9 mouse cellular contexts compared by ENCODE assay signal in the genomic region with DNA sequence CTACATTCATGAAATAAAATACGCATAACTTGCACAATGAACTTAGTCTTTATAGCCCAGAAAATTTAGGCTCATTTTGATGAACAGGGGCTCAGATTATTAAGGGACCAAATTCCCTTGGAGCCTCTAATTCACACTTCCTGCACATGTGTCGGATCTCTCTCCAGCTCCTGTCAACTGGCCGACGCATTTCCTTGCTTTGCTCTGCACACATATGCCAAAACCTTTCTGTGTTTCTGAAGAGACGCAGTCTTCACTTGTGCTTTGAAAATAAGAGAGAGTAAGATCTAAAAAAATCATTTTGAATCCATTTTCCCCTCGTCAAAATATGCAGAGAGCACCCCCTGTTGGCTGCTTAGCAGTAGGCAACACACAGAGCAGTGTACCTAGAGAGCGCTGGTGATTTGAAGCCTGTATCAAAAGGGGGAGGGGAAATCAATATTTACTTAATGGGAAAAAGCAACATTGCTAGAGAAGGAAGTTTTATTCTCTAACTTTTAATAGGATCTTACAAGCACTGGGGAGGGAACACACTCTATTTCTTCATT. TPM values are rescaled to one million over a fixed set of nuclear protein-coding genes. Genes with fewer than 3 reads are reported as not detected.
DNase-seq lines count a peak whose midpoint lies in the region; ATAC-seq and TF ChIP-seq lines count a peak whose summit lies in the region.
"Had no signal": no experiment of that assay in that cellular context is flagged by ENCODE, and none has a peak within 500 bp of the region (broad histone marks: within the 10 kb centered on the region; RNA-seq: fewer than 3 reads in every experiment).

No protein-coding gene starts in this region.

- H3K9ac ChIP-seq in midbrain, embryonic 15.5 days: no peak overlapping the region
- H3K9ac ChIP-seq: heart, embryonic 15.5 days had no signal

- WGBS in thymus, adult 2 months: 58% methylated on average over 7 of the region's 7 CpGs
- WGBS in midbrain, embryonic 15.5 days: 40% methylated on average over 7 of the region's 7 CpGs

- H3K27ac ChIP-seq in thymus, adult 2 months (ENCODE audit: control insufficient read depth, insufficient read depth, low read length): no peak overlapping the region
- H3K27ac ChIP-seq in midbrain, embryonic 15.5 days: no peak overlapping the region
- H3K27ac ChIP-seq: heart, embryonic 15.5 days had no signal

- TF ChIP-seq POLR2A in thymus, adult 2 months (IDR thresholded peaks at IDR 0.05; ENCODE audit: control insufficient read depth, extremely low read depth, insufficient read depth, low read length, poor library complexity): no peak

- H3K27me3 ChIP-seq in thymus, adult 2 months (ENCODE audit: control insufficient read depth, insufficient read depth, low read length): no peaks in the 10 kb centered on the region
- no peaks in the 10 kb centered on the region for H3K27me3 ChIP-seq in midbrain, embryonic 15.5 days (replicated peaks)
- H3K27me3 ChIP-seq: heart, embryonic 15.5 days had no signal

- peak; percentile 32 for DNase-seq in adrenal gland, postnatal 10 days
- no peak for DNase-seq in adrenal gland, postnatal 4 days (ENCODE audit: low spot score in 2 of 2)
- DNase-seq in thymus, adult 2 months: peak; percentile 10
- no peak for DNase-seq in thymus, postnatal 36 days
- DNase-seq in forelimb bud, embryonic 11.5 days (ENCODE audit: low read depth, low spot score): peak; percentile 36
- DNase-seq in left cerebral cortex, adult 11 months (ENCODE audit: low spot score): peak; percentile 19
- no peak for DNase-seq in spleen, postnatal 4 days (ENCODE audit: low spot score in 2 of 2)

- no peaks in the 10 kb centered on the region for H3K9me3 ChIP-seq in midbrain, embryonic 15.5 days
- H3K9me3 ChIP-seq: heart, embryonic 15.5 days had no signal

- H3K4me2 ChIP-seq in midbrain, embryonic 15.5 days: no peak overlapping the region; the same call in 1 of the 2 replicates
- H3K4me2 ChIP-seq: heart, embryonic 15.5 days had no signal

- ATAC-seq in midbrain, embryonic 15.5 days (replicated peaks): peak; percentile 88

- H3K4me3 ChIP-seq in thymus, adult 2 months (ENCODE audit: control insufficient read depth, insufficient read depth, low read length): no peak overlapping the region
- H3K4me3 ChIP-seq in midbrain, embryonic 15.5 days: no peak overlapping the region
- H3K4me3 ChIP-seq: heart, embryonic 15.5 days had no signal

- H3K4me1 ChIP-seq in thymus, adult 2 months (replicated peaks; ENCODE audit: control insufficient read depth, insufficient read depth, low read length): no peaks in the 10 kb centered on the region
- peaks cover 3% of the 10 kb centered on the region; the same call in 1 of the 2 replicates for H3K4me1 ChIP-seq in midbrain, embryonic 15.5 days
- H3K4me1 ChIP-seq: heart, embryonic 15.5 days had no signal

- TF ChIP-seq CTCF in thymus, adult 2 months (IDR thresholded peaks at IDR 0.05; ENCODE audit: borderline replicate concordance, control insufficient read depth, extremely low read depth, insufficient read depth, low read length, poor library complexity): no peak

- H3K36me3 ChIP-seq in thymus, adult 2 months (ENCODE audit: control insufficient read depth, insufficient read depth, low read length): no peaks in the 10 kb centered on the region
- no peaks in the 10 kb centered on the region for H3K36me3 ChIP-seq in midbrain, embryonic 15.5 days (replicated peaks)
- H3K36me3 ChIP-seq: heart, embryonic 15.5 days had no signal

RNA-seq across cellular contexts. Expression of a gene that starts 18.5 kb away (rescaled TPM):
- total RNA-seq in adrenal gland, postnatal 10 days (2021): 10 to 100 TPM; 54.6 to 65.0 TPM
- 10 to 100 TPM; 74.8 to 76.4 TPM for total RNA-seq in adrenal gland, postnatal 4 days (2021)
- 14.1 and 18.8 TPM in 2 replicates for polyA plus RNA-seq in thymus, adult 2 months (2012; rRNA removed)
- polyA plus RNA-seq in midbrain, embryonic 15.5 days (2015; fragmentation: Nextera tagmentation; extraction: Ambion mirVana): 119 and 120 TPM in 2 replicates

Comparison
In these comparisons a context has a peak if more than half of its experiments do, and no peak if none do; other contexts are left out.
1. DNase-seq: peak in adrenal gland, postnatal 10 days (single experiment), thymus, adult 2 months (single experiment), forelimb bud, embryonic 11.5 days (single experiment) and left cerebral cortex, adult 11 months (single experiment); none in adrenal gland, postnatal 4 days (0 of 2), thymus, postnatal 36 days (0 of 2) and spleen, postnatal 4 days (0 of 2).